Mouse (Mus musculus) CH12.LX (cell line): ENCODE results near the gene Agpat2. TPM values are rescaled to one million over a fixed set of nuclear protein-coding genes. Genes with fewer than 3 reads are reported as not detected.

Experiments
- DNase-seq: peaks from one replicate; pipeline ENCODE4 v3.0.0-alpha.2; 2013; ENCODE audit errors: extremely low read depth
- H3K27ac ChIP-seq: 2 replicates; pipeline ENCODE4 v1.5.1; 2012; ENCODE audit warnings: low read depth, mild to moderate bottlenecking, control low read depth, moderate library complexity; ENCODE audit not compliant: insufficient read depth
- H3K27me3 ChIP-seq: replicated peaks from 2 replicates; pipeline ENCODE3; 2012; ENCODE audit warnings: inconsistent platforms
- H3K36me3 ChIP-seq, 2 experiments: replicated peaks in 1 of 2; 2 replicates each; pipeline versions ENCODE3 to v1.6.1; 2012; ENCODE audit warnings: inconsistent platforms in 1 of 2, low read length in 1 of 2, mild to moderate bottlenecking in 1 of 2, mixed read lengths in 1 of 2, moderate library complexity in 1 of 2; ENCODE audit not compliant: control insufficient read depth in 1 of 2, insufficient read depth in 1 of 2
- H3K4me1 ChIP-seq, 2 experiments: 2 replicates each; pipeline ENCODE4 v1.6.1; 2012; ENCODE audit warnings: inconsistent platforms in 1 of 2, moderate library complexity in 1 of 2; ENCODE audit not compliant: insufficient read depth in 2 of 2, control insufficient read depth in 1 of 2
- H3K4me2 ChIP-seq: 2 replicates; pipeline ENCODE4 v1.6.1; 2012; ENCODE audit warnings: low read depth, mild to moderate bottlenecking, control low read depth; ENCODE audit not compliant: poor library complexity, insufficient read depth, severe bottlenecking
- H3K4me3 ChIP-seq, 3 experiments: fragments of 150-350 bp in 1 of 3; sonication (generic) in 1 of 3; replicated peaks in 1 of 3; 2 replicates each; pipeline versions ENCODE3 to v1.5.1; 2011 to 2012; ENCODE audit warnings: low read depth in 2 of 3, low read length in 2 of 3, mild to moderate bottlenecking in 2 of 3, moderate library complexity in 2 of 3, control low read depth in 1 of 3, improper control_type of control experiment in 1 of 3, inconsistent platforms in 1 of 3, mixed read lengths in 1 of 3; ENCODE audit not compliant: poor library complexity in 1 of 3
- H3K79me2 ChIP-seq: replicated peaks from 2 replicates; pipeline ENCODE4 v1.6.1; 2012; ENCODE audit warnings: mild to moderate bottlenecking, moderate library complexity; ENCODE audit not compliant: control insufficient read depth, poor library complexity, insufficient read depth, severe bottlenecking; ENCODE audit errors: extremely low read depth
- H3K9ac ChIP-seq: 2 replicates; pipeline ENCODE4 v1.6.1; 2012; ENCODE audit warnings: low read depth, mild to moderate bottlenecking, control low read depth, moderate library complexity; ENCODE audit not compliant: insufficient read depth
- H3K9me3 ChIP-seq: replicated peaks from 2 replicates; pipeline ENCODE3; 2012; ENCODE audit warnings: low read length, inconsistent platforms, mixed read lengths
- BHLHE40 ChIP-seq: IDR thresholded peaks from 2 replicates; pipeline ENCODE4 v1.6.1; 2011; ENCODE audit warnings: mild to moderate bottlenecking, low read depth, low read length, improper control_type of control experiment
- CHD2 ChIP-seq: IDR thresholded peaks from 2 replicates; pipeline ENCODE4 v1.6.1; 2011; ENCODE audit warnings: low read length, improper control_type of control experiment
- CTCF ChIP-seq, 2 experiments: IDR thresholded peaks in 1 of 2; conservative IDR thresholded peaks in 1 of 2; 2 replicates each; pipeline ENCODE4 v1.5.1; 2011 to 2012; ENCODE audit warnings: low read depth in 2 of 2, low read length in 2 of 2, improper control_type of control experiment in 1 of 2, inconsistent platforms in 1 of 2, mild to moderate bottlenecking in 1 of 2, moderate library complexity in 1 of 2
- ELF1 ChIP-seq: IDR thresholded peaks from 2 replicates; pipeline ENCODE4 v1.6.1; 2014; ENCODE audit warnings: low read depth, mild to moderate bottlenecking, inconsistent platforms, low read length, improper control_type of control experiment
- EP300 ChIP-seq: IDR thresholded peaks from 2 replicates; pipeline ENCODE4 v1.6.1; 2011; ENCODE audit warnings: low read length, improper control_type of control experiment
- JUN ChIP-seq: IDR thresholded peaks from 2 replicates; pipeline ENCODE4 v1.6.1; 2011; ENCODE audit warnings: low read depth, mild to moderate bottlenecking, low read length, improper control_type of control experiment, moderate library complexity; ENCODE audit not compliant: insufficient read depth
- JUND ChIP-seq: conservative IDR thresholded peaks from 2 replicates; pipeline ENCODE4 v1.6.1; 2011; ENCODE audit warnings: low read depth, low read length, improper control_type of control experiment
- MAX ChIP-seq: IDR thresholded peaks from 2 replicates; pipeline ENCODE4 v1.6.1; 2011; ENCODE audit warnings: low read length, improper control_type of control experiment
- MAZ ChIP-seq: IDR thresholded peaks from 2 replicates; pipeline ENCODE4 v1.6.1; 2012; ENCODE audit warnings: low read depth, mild to moderate bottlenecking, inconsistent platforms, low read length, improper control_type of control experiment, moderate library complexity
- MEF2A ChIP-seq: IDR thresholded peaks from 2 replicates; pipeline ENCODE4 v1.6.1; 2014; ENCODE audit warnings: low read depth, mild to moderate bottlenecking, inconsistent platforms, low read length, improper control_type of control experiment, borderline replicate concordance
- MXI1 ChIP-seq: IDR thresholded peaks from 2 replicates; pipeline ENCODE4 v1.6.1; 2011; ENCODE audit warnings: mild to moderate bottlenecking, low read depth, low read length, improper control_type of control experiment
- MYC ChIP-seq: IDR thresholded peaks from 2 replicates; pipeline ENCODE4 v1.6.1; 2011; ENCODE audit warnings: low read depth, mild to moderate bottlenecking, improper control_type of control experiment, low read length
- NELFE ChIP-seq: IDR thresholded peaks from 2 replicates; pipeline ENCODE4 v1.6.1; 2011; ENCODE audit warnings: low read depth, low read length, improper control_type of control experiment
- NRF1 ChIP-seq: IDR thresholded peaks from 2 replicates; pipeline ENCODE4 v1.6.1; 2014; ENCODE audit warnings: low read depth, mild to moderate bottlenecking, inconsistent platforms, low read length, improper control_type of control experiment, moderate library complexity
- POLR2AphosphoS2 ChIP-seq: IDR thresholded peaks from 2 replicates; pipeline ENCODE4 v1.6.1; 2011; ENCODE audit warnings: low read depth, low read length, improper control_type of control experiment
- RCOR1 ChIP-seq: conservative IDR thresholded peaks from 2 replicates; pipeline ENCODE4 v1.6.1; 2012; ENCODE audit warnings: low read depth, mild to moderate bottlenecking, inconsistent platforms, low read length, improper control_type of control experiment
- SMC3 ChIP-seq: IDR thresholded peaks from 2 replicates; pipeline ENCODE4 v1.6.1; 2011; ENCODE audit warnings: low read depth, low read length, improper control_type of control experiment
- TBP ChIP-seq: conservative IDR thresholded peaks from 2 replicates; pipeline ENCODE4 v1.6.1; 2011; ENCODE audit warnings: low read depth, low read length, improper control_type of control experiment
- TCF12 ChIP-seq: IDR thresholded peaks from 2 replicates; pipeline ENCODE4 v1.6.1; 2014; ENCODE audit warnings: low read depth, mild to moderate bottlenecking, inconsistent platforms, low read length, improper control_type of control experiment
- UBTF ChIP-seq: IDR thresholded peaks from 2 replicates; pipeline ENCODE4 v1.6.1; 2012; ENCODE audit warnings: low read depth, mild to moderate bottlenecking, inconsistent platforms, low read length, improper control_type of control experiment, moderate library complexity
- USF2 ChIP-seq: conservative IDR thresholded peaks from 2 replicates; pipeline ENCODE4 v1.6.1; 2011; ENCODE audit warnings: low read depth, low read length, improper control_type of control experiment
- ZKSCAN1 ChIP-seq: IDR thresholded peaks from 2 replicates; pipeline ENCODE4 v1.6.1; 2012; ENCODE audit warnings: low read depth, inconsistent platforms, low read length, improper control_type of control experiment, borderline replicate concordance
- ZMIZ1 ChIP-seq: IDR thresholded peaks from 2 replicates; pipeline ENCODE4 v1.6.1; 2012; ENCODE audit warnings: low read depth, mild to moderate bottlenecking, inconsistent platforms, low read length, improper control_type of control experiment
- ZNF384 ChIP-seq: IDR thresholded peaks from 2 replicates; pipeline ENCODE4 v1.6.1; 2012; ENCODE audit warnings: low read depth, low read length, improper control_type of control experiment, inconsistent platforms
- dilution Hi-C: fragments of 300-500 bp; cut with MboI; formaldehyde crosslinking; loops from 2 replicates; pipeline ENCODE4 v1.14.3; 2020; ENCODE audit warnings: low sequenced_read_pairs; ENCODE audit not compliant: extremely low pct_unique_long_range_greater_than_20kb, extremely low pct_ligation_motif_present
- in situ Hi-C: fragments of 300-500 bp; cut with MboI; formaldehyde crosslinking; loops from 3 replicates; pipeline ENCODE4 v1.14.3; 2019; ENCODE audit warnings: low sequenced_read_pairs, low pct_ligation_motif_present, low pct_unique_long_range_greater_than_20kb, mixed read lengths
- polyA plus RNA-seq: library from polyadenylated mRNA; unstranded; fragments of >175 nt; gene quantifications from 2 replicates; pipeline ENCODE4 v1.2.1, GENCODE M21; 2012; ENCODE audit warnings: low read depth; ENCODE audit not compliant: insufficient read length
- total RNA-seq, 2 experiments: library from RNA; depleted of rRNA; stranded (reverse); fragments of 300-350 nt in 1 of 2; fragments of >200 nt in 1 of 2; gene quantifications; 2 replicates each; pipeline ENCODE4 v1.2.3; 2012 to 2014

Gene Agpat2
- total and polyA plus RNA-seq, 3 experiments, result 8.6 to 14.2 (median 9.5) TPM

- in situ Hi-C loops (no loop called here), dilution Hi-C loops (no loop called here)
- Histone ChIP-seq H3K79me2 (no peaks in the 10 kb centered on the region), H3K36me3 (no peaks in the 10 kb centered on the region), H3K27me3 (no peaks in the 10 kb centered on the region), H3K4me2 (no peak overlapping the region), H3K9ac (no peak overlapping the region), H3K27ac (no peak overlapping the region), H3K4me3 (no peak overlapping the region), H3K9me3 (no peaks in the 10 kb centered on the region), H3K4me1 (peaks cover 10 to 23% of the 10 kb centered on the region in 2 experiments)
- TF ChIP-seq ELF1 (no peak), MEF2A (no peak), NRF1 (no peak), ZMIZ1 (no peak), CHD2 (no peak), SMC3 (no peak), MAZ (no peak), USF2 (no peak), NELFE (no peak), ZNF384 (no peak), JUND (no peak), CTCF (conservative IDR thresholded peaks at IDR 0.05 in 1 of 2, IDR thresholded peaks at IDR 0.05 in 1 of 2; ENCODE audit: low read depth in 2 of 2, low read length in 2 of 2) (no peak), BHLHE40 (no peak), MXI1 (no peak), EP300 (no peak), POLR2AphosphoS2 (no peak)
- no peak for DNase-seq
These were observed 53.4 kb downstream of the Agpat2 start for GRCm38 (mm10) chr2:26550777-26551176.

GRCm38 (mm10) chr2:26550205-26550604 is 54.0 kb downstream of the Agpat2 start:
- Histone ChIP-seq H3K79me2 (no peaks in the 10 kb centered on the region), H3K9me3 (no peaks in the 10 kb centered on the region), H3K4me2 (no peak overlapping the region), H3K9ac (no peak overlapping the region), H3K4me3 (no peak overlapping the region), H3K27ac (no peak overlapping the region)
- in situ Hi-C loops, result no loop called here
- no peak for DNase-seq
- no peak for TF ChIP-seq CTCF (conservative IDR thresholded peaks at IDR 0.05 in 1 of 2, IDR thresholded peaks at IDR 0.05 in 1 of 2; ENCODE audit: low read depth in 2 of 2, low read length in 2 of 2)
- no peak for TF ChIP-seq ZKSCAN1
- no peak for TF ChIP-seq TBP
- TF ChIP-seq USF2, result no peak
- TF ChIP-seq MAX, result no peak
- TF ChIP-seq JUN, result no peak
- TF ChIP-seq BHLHE40, result no peak
- TF ChIP-seq MYC, result no peak
- TF ChIP-seq MAZ, result no peak
- TF ChIP-seq RCOR1, result no peak
- TF ChIP-seq JUND, result no peak
- TF ChIP-seq TCF12, result no peak
- TF ChIP-seq SMC3, result no peak
- TF ChIP-seq UBTF, result no peak
- no peak for TF ChIP-seq ELF1
- no peak for TF ChIP-seq ZNF384
- TF ChIP-seq MXI1, result no peak
- TF ChIP-seq, all 38 proteins: peak for 0
- H3K27me3 ChIP-seq, result no peaks in the 10 kb centered on the region
- peaks cover 10 to 23% of the 10 kb centered on the region in 2 experiments for H3K4me1 ChIP-seq
- no peaks in the 10 kb centered on the region for H3K36me3 ChIP-seq
- dilution Hi-C loops, result no loop called here
